Mouse (Mus musculus) lung, adult 2 months (tissue): Measurements from ENCODE around the gene Capza1. TPM values are rescaled to one million over a fixed set of nuclear protein-coding genes. Genes with fewer than 3 reads are reported as not detected.

Experiments
- DNase-seq: peaks from one replicate; pipeline ENCODE4 v3.0.0; 2022
- H3K4me1 ChIP-seq: fragments of 200-500 bp; 2 replicates; pipeline ENCODE4 v1.6.1; 2011; ENCODE audit warnings: low read length; ENCODE audit not compliant: control insufficient read depth, insufficient read depth
- H3K4me3 ChIP-seq: fragments of 200-500 bp; replicated peaks from 2 replicates; pipeline ENCODE3; 2011; ENCODE audit warnings: low read depth, mild to moderate bottlenecking, control low read depth, low read length; ENCODE audit errors: extremely low read depth
- CTCF ChIP-seq: fragments of 200-500 bp; IDR thresholded peaks from 2 replicates; pipeline ENCODE4 v1.5.1; 2011; ENCODE audit warnings: mild to moderate bottlenecking, low read length, control low read depth; ENCODE audit not compliant: insufficient read depth
- POLR2A ChIP-seq: fragments of 200-500 bp; IDR thresholded peaks from 2 replicates; pipeline ENCODE4 v1.6.1; 2011; ENCODE audit warnings: low read depth, mild to moderate bottlenecking, control low read depth, low read length, borderline replicate concordance; ENCODE audit errors: extremely low read depth
- WGBS: fragments of 180-500 bp; shearing (Covaris S2); methylation state at CpG from one replicate; pipeline ENCODE4 v1.1.7; 2018; 5-methylcytosine and 5-hydroxymethylcytosine counted together
- polyA plus RNA-seq: library from polyadenylated mRNA; depleted of rRNA; stranded (reverse); fragments of >200 nt; gene quantifications from 2 replicates; pipeline ENCODE4 v1.2.3, GENCODE M21; 2012

Capza1 gene
- polyA plus RNA-seq, 1 experiment, result 31.0 TPM

DNA sequence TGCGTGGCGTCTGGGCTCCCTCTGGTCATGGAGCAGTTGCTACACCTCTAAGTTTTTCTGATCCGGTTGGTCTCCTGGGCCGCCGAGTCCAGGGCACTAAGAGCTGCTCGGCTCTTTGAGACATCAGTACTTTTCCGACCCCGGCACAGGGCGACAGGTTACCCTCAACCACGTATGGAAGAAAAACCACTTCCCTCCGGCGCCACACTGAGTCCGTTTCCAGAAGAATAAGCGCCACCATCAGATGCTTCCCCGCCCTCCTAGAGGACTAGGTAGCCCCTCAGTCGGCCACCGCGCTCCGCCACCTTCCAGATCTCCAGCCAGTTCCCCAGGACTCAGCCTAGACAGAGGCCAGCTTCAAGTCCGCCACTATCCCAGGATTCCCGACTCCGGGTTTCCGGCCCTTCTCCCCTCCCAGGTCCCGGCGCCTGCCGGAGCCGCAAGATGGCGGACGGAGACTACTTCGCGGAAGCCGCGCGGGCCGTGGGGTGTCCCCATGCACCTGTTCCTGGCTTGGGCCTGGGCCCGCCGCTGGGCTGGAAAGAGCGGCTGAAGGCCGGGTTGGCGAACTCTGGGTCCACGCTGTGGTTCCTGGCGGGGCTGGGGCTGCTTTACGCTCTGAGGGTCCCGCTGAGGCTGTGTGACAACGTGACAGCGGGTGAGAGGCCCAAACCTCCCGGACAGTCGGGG is 491 bp upstream of the Capza1 start:
- Histone ChIP-seq H3K4me1 (peaks cover 15% of the 10 kb centered on the region), H3K4me3 (peak overlapping the region; percentile 95)
- WGBS, result 0% methylated on average over 48 of the region's 48 CpGs
- TF ChIP-seq CTCF (no peak), POLR2A (peak; percentile 74)
- DNase-seq, result peak; percentile 91

DNA sequence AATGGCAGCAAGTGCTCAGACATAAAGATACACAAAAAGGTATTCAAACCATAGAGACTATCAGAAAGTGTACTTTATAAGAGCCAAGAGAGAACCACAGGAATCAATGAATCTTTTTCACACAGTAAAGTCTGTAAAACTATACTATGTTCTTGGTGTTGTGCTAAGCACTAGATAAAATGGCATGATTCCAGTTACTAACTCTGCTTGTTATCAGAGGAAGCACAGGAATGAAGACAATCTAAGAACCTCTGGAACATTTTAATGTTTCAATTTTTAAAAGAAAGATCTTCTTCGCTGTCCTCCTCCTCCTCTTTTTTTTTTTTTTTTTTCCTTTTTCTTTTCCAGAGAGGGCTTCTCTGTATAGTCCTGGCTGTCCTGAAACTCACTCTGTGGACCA is 5.7 kb downstream of the Capza1 start:
- Histone ChIP-seq H3K4me3 (no peak overlapping the region), H3K4me1 (peaks cover 15% of the 10 kb centered on the region)
- no peak for DNase-seq
- no peak for TF ChIP-seq POLR2A
- TF ChIP-seq CTCF, result no peak
- 86% methylated on average over 1 of the region's 1 CpGs for WGBS

DNA sequence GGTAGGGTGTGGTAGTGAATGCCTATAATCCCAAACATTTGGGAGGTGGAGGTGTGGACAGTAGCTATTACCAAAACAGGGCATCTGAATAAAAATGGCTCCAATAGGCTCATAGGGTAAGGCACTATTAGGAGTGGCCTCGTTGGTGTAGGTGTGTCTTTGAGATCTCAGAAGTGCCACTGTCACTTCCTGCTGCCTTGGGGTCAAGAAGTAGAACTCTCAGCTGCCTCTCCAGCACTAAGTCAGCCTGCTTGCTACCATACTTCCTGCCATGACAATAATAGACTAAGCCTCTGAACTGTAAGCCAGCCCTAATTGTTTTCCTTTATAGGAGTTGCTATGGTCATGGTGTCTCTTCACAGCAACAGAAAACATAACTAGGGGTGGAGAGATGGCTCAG is 8.2 kb downstream of the Capza1 start:
- Histone ChIP-seq H3K4me3 (no peak overlapping the region), H3K4me1 (peaks cover 7% of the 10 kb centered on the region)
- no peak for DNase-seq
- WGBS, result 38% methylated on average over 1 of the region's 1 CpGs
- TF ChIP-seq POLR2A, result no peak
- TF ChIP-seq CTCF, result no peak

DNA sequence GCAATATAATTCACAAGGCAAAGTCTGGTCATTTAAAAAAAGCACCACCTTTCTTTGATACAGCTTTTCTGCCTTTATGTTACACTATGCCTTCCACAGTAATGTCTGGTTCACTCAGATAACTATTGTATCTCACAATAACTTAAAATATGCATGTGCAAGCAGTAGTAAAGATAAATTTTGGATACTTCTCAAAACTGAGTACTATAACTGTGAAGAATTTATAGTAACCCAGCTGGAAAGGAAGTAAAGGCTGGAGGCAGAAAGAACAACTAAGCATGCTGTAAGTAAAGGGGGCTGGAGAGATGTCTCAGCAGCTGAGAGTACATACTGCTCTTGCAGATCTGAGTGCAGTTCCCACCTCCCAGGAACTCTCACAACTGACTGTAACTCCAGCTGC is 9.4 kb downstream of the Capza1 start:
- DNase-seq, result no peak
- no peak overlapping the region for H3K4me3 ChIP-seq
- TF ChIP-seq POLR2A, result no peak
- TF ChIP-seq CTCF, result no peak
- H3K4me1 ChIP-seq, result peaks cover 7% of the 10 kb centered on the region

DNA sequence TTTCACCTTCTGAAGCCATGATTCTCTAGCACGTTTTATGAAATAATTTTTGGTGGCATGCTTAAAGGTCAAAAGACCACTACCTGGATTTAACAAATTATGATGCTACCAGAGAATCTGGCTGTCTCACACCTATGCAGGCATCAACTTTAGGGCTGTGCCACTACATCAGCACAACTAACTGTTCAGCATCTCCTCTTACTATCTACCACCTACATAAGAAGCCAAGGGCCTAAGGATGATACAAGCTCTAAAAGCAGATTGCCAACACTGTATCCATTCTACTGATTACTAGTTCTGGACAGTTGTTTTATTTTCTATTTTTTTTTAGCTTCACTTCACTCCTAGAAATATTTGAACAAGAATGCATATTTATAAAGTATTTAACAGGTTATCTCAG is 9.8 kb downstream of the Capza1 start:
- no peak overlapping the region for H3K4me3 ChIP-seq
- TF ChIP-seq CTCF (no peak), POLR2A (no peak)
- H3K4me1 ChIP-seq, result peaks cover 7% of the 10 kb centered on the region
- no peak for DNase-seq
- 86% methylated on average over 1 of the region's 1 CpGs for WGBS

DNA sequence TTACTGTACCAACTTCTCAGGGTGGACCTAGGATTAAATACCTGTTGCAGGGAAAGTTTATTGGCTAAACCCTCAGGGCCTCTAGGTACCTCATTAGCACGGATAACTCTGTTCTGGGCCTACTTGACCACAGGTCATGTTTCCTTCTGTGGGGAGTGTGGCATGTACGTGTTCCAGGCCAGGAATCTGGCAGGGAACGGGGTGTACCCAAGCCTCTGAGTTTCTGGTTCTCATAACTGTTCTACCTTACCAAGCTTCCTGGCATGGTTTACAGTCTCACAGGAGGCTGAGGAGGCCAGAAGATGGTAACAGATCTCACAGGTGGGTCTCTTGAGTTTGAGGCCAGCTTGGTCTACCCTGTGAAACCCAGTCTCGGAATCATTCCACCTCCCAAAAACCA is 17.7 kb downstream of the Capza1 start:
- 81% methylated on average over 4 of the region's 4 CpGs for WGBS
- peaks cover 4% of the 10 kb centered on the region; the same call in 1 of the 2 replicates for H3K4me1 ChIP-seq
- DNase-seq, result no peak
- TF ChIP-seq POLR2A (no peak), CTCF (no peak)
- H3K4me3 ChIP-seq, result no peak overlapping the region

DNA sequence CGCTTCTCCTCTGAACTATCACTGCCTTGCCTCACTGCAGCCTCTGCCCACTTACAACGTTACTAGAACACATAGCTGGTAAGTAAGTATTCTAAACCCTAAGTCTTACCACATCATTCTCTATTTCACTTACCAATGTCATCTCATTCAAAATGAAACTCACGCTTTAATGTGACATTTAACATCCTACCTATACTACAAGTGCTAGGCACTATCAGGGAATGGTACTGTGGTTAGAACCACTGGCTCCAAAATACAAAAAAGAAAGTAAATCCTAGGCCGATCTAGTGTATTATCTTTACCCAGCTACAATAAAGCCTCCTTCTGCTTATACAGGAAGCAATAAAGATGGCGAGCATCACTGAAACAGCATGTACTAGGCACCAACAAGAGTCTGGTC is 23.3 kb downstream of the Capza1 start:
- no peaks in the 10 kb centered on the region for H3K4me1 ChIP-seq
- WGBS, result 93% methylated on average over 5 of the region's 5 CpGs
- H3K4me3 ChIP-seq, result no peak overlapping the region
- TF ChIP-seq POLR2A, result no peak
- no peak for TF ChIP-seq CTCF
- no peak for DNase-seq

DNA sequence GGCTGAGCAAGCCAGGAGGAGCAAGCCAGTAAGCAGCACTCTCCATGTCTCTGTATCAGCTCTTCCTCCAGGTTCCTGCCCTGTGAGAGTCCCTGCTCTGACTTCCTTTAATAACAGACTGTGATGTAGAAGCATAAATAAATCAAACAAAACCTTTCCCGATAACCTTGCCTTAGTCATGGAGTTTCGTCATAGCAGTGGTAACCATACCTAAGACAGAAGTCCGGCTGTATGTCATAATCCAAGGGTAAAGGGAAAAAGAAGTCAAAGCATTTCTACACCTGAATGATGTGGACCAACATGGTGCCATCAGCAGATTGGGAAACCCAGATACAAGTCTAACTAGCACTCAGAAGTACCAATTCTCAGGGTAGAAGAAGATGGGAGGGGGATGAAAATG is 28.5 kb downstream of the Capza1 start:
- Histone ChIP-seq H3K4me1 (no peaks in the 10 kb centered on the region), H3K4me3 (no peak overlapping the region)
- WGBS, result 87% methylated on average over 3 of the region's 3 CpGs
- TF ChIP-seq CTCF, result no peak
- DNase-seq, result no peak

DNA sequence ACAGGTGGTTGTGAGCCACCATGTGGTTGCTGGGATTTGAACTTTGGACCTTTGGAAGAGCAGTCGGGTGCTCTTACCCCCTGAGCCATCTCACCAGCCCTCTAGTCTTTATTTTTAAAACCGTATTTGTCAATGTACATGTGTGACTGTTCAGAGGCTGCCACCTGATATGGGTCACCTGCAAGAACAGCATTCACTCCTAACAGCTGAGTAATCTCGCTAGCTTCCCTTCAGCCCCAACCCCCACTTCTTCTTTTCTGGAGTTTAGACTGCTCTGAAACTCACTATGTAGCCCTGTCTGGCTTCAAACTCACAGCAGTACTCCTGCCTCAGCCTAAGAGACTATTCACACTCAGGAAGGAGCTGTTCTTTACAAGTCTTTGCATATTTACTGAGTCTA is 41.9 kb downstream of the Capza1 start:
- DNase-seq, result no peak
- Histone ChIP-seq H3K4me3 (no peak overlapping the region), H3K4me1 (peaks cover 7% of the 10 kb centered on the region)
- WGBS, result 89% methylated on average over 3 of the region's 3 CpGs
- no peak for TF ChIP-seq CTCF
- no peak for TF ChIP-seq POLR2A

DNA sequence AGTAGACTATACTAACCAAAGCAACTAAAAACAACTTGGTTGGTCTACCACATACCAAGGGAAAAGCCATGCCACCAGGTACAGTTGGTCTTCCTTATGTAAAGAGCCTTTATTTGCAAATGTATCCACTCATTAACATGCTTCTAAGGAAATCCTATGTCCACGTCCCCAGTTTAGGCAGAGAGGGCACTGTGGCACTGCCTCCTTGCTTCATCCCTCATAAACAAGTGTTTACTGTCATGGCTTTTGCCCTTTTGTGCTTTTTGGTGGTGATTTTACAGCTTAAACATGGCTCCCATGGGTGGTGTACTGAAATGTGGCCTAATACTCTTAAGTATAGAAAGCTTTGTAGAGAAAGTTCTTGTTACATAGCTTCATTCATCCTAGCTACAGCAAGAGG is 43.9 kb downstream of the Capza1 start:
- Histone ChIP-seq H3K4me3 (no peak overlapping the region), H3K4me1 (peaks cover 9% of the 10 kb centered on the region)
- WGBS, result 46% methylated on average over 1 of the region's 1 CpGs
- DNase-seq, result no peak
- TF ChIP-seq CTCF (no peak), POLR2A (no peak)

DNA sequence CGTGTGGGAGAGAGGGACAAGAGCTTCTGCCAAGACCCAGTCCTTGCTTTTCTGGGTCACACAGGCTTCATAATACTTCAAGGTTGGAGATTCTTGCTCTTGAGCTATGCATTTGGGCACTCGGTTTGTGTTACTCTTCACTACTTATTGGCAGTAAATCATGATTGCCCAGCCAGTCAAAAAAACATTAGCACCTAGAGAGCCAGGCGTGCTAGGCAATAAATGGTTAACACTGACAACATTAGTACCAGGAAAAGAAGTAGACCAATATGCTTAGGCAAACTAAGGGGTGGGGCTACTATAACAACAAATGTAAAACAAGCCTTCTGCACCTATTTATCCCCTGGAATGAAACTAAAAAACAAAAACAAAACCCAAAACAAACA is 45.6 kb downstream of the Capza1 start:
- Histone ChIP-seq H3K4me3 (peak overlapping the region; percentile 97), H3K4me1 (peaks cover 9% of the 10 kb centered on the region)
- 3% methylated on average over 3 of the region's 3 CpGs for WGBS
- no peak for TF ChIP-seq POLR2A
- no peak for TF ChIP-seq CTCF
- no peak for DNase-seq
